Mouse (Mus musculus): Measurements from ENCODE around the gene Fam19a5. TPM values are rescaled to one million over a fixed set of nuclear protein-coding genes. Genes with fewer than 3 reads are reported as not detected.

Gene Fam19a5
- polyA plus RNA-seq, 1 experiment = 0.11 TPM

- no peak for DNase-seq (ENCODE audit: low read depth in 1 of 2, low spot score in 2 of 2)
- Histone ChIP-seq H3K4me3 (ENCODE audit: extremely low read depth, insufficient read depth, insufficient read length) (no peak overlapping the region), H3K27me3 (ENCODE audit: control insufficient read depth, insufficient read depth, low read length) (no peaks in the 10 kb centered on the region), H3K36me3 (ENCODE audit: control insufficient read depth, insufficient read depth, low read length) (no peaks in the 10 kb centered on the region), H3K27ac (ENCODE audit: insufficient read depth, low read length) (no peak overlapping the region), H3K4me1 (ENCODE audit: control insufficient read depth, insufficient read depth, insufficient read length) (no peaks in the 10 kb centered on the region)
- TF ChIP-seq CTCF (IDR thresholded peaks at IDR 0.05; ENCODE audit: extremely low read depth, insufficient read depth, insufficient read length, insufficient replicate concordance) (no peak), POLR2A (IDR thresholded peaks at IDR 0.05; ENCODE audit: low read depth, low read length) (no peak)
- WGBS = 5% methylated on average over 83 of the region's 84 CpGs
These were observed 466 bp downstream of the Fam19a5 start for GRCm38 (mm10) chr15:87544401-87545129.

DNA sequence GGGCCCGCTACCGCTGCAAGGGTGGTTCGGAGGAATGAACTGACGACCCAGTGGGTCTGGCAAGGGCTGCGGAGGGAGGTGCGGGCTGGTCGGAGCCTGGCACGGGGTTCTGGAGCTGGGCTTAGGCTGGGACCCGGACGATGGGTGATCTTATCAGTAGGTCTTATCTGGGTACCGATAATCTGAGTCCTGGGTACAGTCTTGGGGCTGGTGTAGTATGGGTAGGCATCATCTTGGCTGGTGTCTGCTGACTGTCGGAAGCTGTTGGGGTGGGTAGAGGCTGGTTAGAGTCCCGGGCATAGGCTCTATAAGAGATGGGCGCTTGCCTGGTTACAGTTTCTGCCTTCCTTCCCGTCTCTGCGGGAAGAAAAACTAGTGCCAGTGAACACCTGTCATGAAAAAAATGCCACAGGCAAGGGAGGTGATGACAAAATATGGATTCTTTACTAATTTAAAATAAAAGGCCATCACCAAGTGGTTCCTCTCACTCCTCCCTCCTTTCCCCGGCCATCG lies 1.1 kb downstream of the Fam19a5 start:
- 13% methylated on average over 18 of the region's 18 CpGs for WGBS
- Histone ChIP-seq H3K27me3 (ENCODE audit: control insufficient read depth, insufficient read depth, low read length) (no peaks in the 10 kb centered on the region), H3K4me1 (ENCODE audit: control insufficient read depth, insufficient read depth, insufficient read length) (no peaks in the 10 kb centered on the region), H3K36me3 (ENCODE audit: control insufficient read depth, insufficient read depth, low read length) (no peaks in the 10 kb centered on the region), H3K27ac (ENCODE audit: insufficient read depth, low read length) (no peak overlapping the region), H3K4me3 (ENCODE audit: extremely low read depth, insufficient read depth, insufficient read length) (no peak overlapping the region)
- no peak for DNase-seq (ENCODE audit: low read depth in 1 of 2, low spot score in 2 of 2)
- TF ChIP-seq CTCF (IDR thresholded peaks at IDR 0.05; ENCODE audit: extremely low read depth, insufficient read depth, insufficient read length, insufficient replicate concordance) (no peak), POLR2A (IDR thresholded peaks at IDR 0.05; ENCODE audit: low read depth, low read length) (no peak)

DNA sequence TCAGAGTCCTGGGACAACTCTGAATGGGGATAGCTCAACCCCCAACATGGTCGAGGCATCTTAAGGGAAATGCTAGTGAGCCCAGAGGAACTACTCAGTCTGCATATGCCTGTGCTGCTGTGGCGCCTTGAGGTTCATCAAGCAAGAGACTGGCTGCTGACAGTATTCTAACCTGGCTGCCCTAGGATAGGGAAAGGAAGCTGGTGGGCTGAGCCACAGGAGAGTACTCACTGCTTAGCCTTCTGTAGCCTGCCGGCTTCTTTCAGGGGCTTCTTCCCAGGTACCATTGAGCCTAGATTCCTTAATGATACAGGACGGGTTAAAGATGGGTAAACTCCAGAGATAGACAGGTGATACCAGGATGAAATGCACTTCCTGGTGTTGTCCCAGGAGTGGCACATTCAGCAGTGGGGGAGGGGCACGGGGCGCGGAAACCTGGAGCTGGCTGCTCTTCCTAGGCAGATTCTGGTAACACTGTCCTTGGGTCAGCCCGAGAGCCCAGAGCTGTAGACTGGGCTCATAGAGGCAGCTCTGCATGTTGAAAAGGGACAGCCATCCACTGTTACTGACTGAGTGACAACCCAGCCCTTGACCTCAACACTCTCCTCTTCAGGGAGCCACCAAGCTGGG lies 1.7 kb downstream of the Fam19a5 start:
- Histone ChIP-seq H3K4me3 (ENCODE audit: extremely low read depth, insufficient read depth, insufficient read length) (no peak overlapping the region), H3K4me1 (ENCODE audit: control insufficient read depth, insufficient read depth, insufficient read length) (no peaks in the 10 kb centered on the region), H3K27ac (ENCODE audit: insufficient read depth, low read length) (no peak overlapping the region), H3K27me3 (ENCODE audit: control insufficient read depth, insufficient read depth, low read length) (no peaks in the 10 kb centered on the region), H3K36me3 (ENCODE audit: control insufficient read depth, insufficient read depth, low read length) (no peaks in the 10 kb centered on the region)
- 30% methylated on average over 8 of the region's 8 CpGs for WGBS
- DNase-seq (ENCODE audit: low read depth in 1 of 2, low spot score in 2 of 2) = no peak
- TF ChIP-seq CTCF (IDR thresholded peaks at IDR 0.05; ENCODE audit: extremely low read depth, insufficient read depth, insufficient read length, insufficient replicate concordance) (no peak), POLR2A (IDR thresholded peaks at IDR 0.05; ENCODE audit: low read depth, low read length) (no peak)

DNA sequence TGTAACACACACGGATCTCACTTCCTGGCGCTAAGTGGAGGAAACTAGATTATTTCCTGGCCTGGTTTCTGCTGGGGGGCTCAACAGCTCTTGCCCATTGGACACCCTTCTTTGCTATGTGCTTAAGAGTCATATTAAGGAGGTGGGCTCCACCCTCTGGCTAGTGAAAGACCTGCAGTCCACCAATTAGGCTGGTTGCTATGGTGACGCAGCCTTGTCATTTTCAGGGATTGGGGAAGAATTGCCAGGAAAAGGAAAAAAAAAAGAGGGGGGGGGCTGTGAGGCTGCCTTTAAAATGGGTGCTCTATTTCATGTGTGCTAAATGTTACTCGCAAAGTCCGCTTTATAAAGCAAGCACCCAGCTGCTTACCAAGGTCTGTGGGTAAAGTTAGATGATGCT lies 2.9 kb downstream of the Fam19a5 start:
- WGBS = 45% methylated on average over 5 of the region's 5 CpGs
- TF ChIP-seq CTCF (IDR thresholded peaks at IDR 0.05; ENCODE audit: extremely low read depth, insufficient read depth, insufficient read length, insufficient replicate concordance) (no peak), POLR2A (IDR thresholded peaks at IDR 0.05; ENCODE audit: low read depth, low read length) (no peak)
- no peak overlapping the region for H3K4me3 ChIP-seq (ENCODE audit: extremely low read depth, insufficient read depth, insufficient read length)
- H3K27me3 ChIP-seq (ENCODE audit: control insufficient read depth, insufficient read depth, low read length) = no peaks in the 10 kb centered on the region
- H3K36me3 ChIP-seq (ENCODE audit: control insufficient read depth, insufficient read depth, low read length) = no peaks in the 10 kb centered on the region
- no peak for DNase-seq (ENCODE audit: low read depth in 1 of 2, low spot score in 2 of 2)
- H3K4me1 ChIP-seq (ENCODE audit: control insufficient read depth, insufficient read depth, insufficient read length) = no peaks in the 10 kb centered on the region
- no peak overlapping the region for H3K27ac ChIP-seq (ENCODE audit: insufficient read depth, low read length)

- no peaks in the 10 kb centered on the region for H3K27me3 ChIP-seq (ENCODE audit: control insufficient read depth, insufficient read depth, low read length)
- no peak overlapping the region for H3K4me3 ChIP-seq (ENCODE audit: extremely low read depth, insufficient read depth, insufficient read length)
- no peak for TF ChIP-seq CTCF (IDR thresholded peaks at IDR 0.05; ENCODE audit: extremely low read depth, insufficient read depth, insufficient read length, insufficient replicate concordance)
- no peak for TF ChIP-seq POLR2A (IDR thresholded peaks at IDR 0.05; ENCODE audit: low read depth, low read length)
- DNase-seq (ENCODE audit: low read depth in 1 of 2, low spot score in 2 of 2) = no peak
- H3K27ac ChIP-seq (ENCODE audit: insufficient read depth, low read length) = no peak overlapping the region
- WGBS = 81% methylated on average over 4 of the region's 4 CpGs
- no peaks in the 10 kb centered on the region for H3K4me1 ChIP-seq (ENCODE audit: control insufficient read depth, insufficient read depth, insufficient read length)
- H3K36me3 ChIP-seq (ENCODE audit: control insufficient read depth, insufficient read depth, low read length) = no peaks in the 10 kb centered on the region
These were observed 5.6 kb downstream of the Fam19a5 start for GRCm38 (mm10) chr15:87549724-87550123.

GRCm38 (mm10) chr15:87550756-87551155 lies 6.7 kb downstream of the Fam19a5 start:
- WGBS = 42% methylated on average over 5 of the region's 5 CpGs
- TF ChIP-seq CTCF (IDR thresholded peaks at IDR 0.05; ENCODE audit: extremely low read depth, insufficient read depth, insufficient read length, insufficient replicate concordance) = no peak
- TF ChIP-seq POLR2A (IDR thresholded peaks at IDR 0.05; ENCODE audit: low read depth, low read length) = no peak
- Histone ChIP-seq H3K27ac (ENCODE audit: insufficient read depth, low read length) (no peak overlapping the region), H3K27me3 (ENCODE audit: control insufficient read depth, insufficient read depth, low read length) (no peaks in the 10 kb centered on the region), H3K36me3 (ENCODE audit: control insufficient read depth, insufficient read depth, low read length) (no peaks in the 10 kb centered on the region), H3K4me1 (ENCODE audit: control insufficient read depth, insufficient read depth, insufficient read length) (no peaks in the 10 kb centered on the region), H3K4me3 (ENCODE audit: extremely low read depth, insufficient read depth, insufficient read length) (no peak overlapping the region)
- DNase-seq (ENCODE audit: low read depth in 1 of 2, low spot score in 2 of 2) = no peak

- Histone ChIP-seq H3K27ac (ENCODE audit: insufficient read depth, low read length) (no peak overlapping the region), H3K4me3 (ENCODE audit: extremely low read depth, insufficient read depth, insufficient read length) (no peak overlapping the region), H3K36me3 (ENCODE audit: control insufficient read depth, insufficient read depth, low read length) (no peaks in the 10 kb centered on the region), H3K27me3 (ENCODE audit: control insufficient read depth, insufficient read depth, low read length) (no peaks in the 10 kb centered on the region), H3K4me1 (ENCODE audit: control insufficient read depth, insufficient read depth, insufficient read length) (no peaks in the 10 kb centered on the region)
- WGBS = 28% methylated on average over 8 of the region's 8 CpGs
- no peak for TF ChIP-seq POLR2A (IDR thresholded peaks at IDR 0.05; ENCODE audit: low read depth, low read length)
- TF ChIP-seq CTCF (IDR thresholded peaks at IDR 0.05; ENCODE audit: extremely low read depth, insufficient read depth, insufficient read length, insufficient replicate concordance) = no peak
- DNase-seq (ENCODE audit: low read depth in 1 of 2, low spot score in 2 of 2) = no peak
These were observed 7.5 kb downstream of the Fam19a5 start for GRCm38 (mm10) chr15:87551556-87551955.
